Mouse (Mus musculus): ENCODE results near the gene U2af1. TPM values are rescaled to one million over a fixed set of nuclear protein-coding genes. Genes with fewer than 3 reads are reported as not detected.

Gene U2af1
- total and polyA plus RNA-seq, 3 experiments: 211 to 928 (median 498) TPM

DNA sequence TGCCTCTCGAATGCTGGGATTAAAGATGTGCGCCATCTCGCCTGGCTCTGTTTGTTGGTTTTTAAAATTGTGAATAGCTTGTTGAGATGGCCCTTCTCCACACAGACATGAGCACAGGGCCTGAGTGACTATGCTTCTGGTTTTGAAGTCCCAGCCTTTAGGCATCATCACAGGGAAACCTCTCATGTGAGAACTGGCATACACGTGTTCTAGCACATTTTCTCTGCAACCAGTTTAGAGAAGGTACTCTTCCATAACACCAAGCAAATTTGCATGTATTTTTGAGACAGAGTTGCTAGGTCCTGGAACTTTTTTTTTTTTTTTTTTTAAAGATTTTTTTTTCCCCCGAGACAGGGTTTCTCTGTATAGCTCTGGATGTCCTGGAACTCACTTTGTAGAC, 2.0 kb downstream of the U2af1 start:
- H3K36me3 ChIP-seq (ENCODE audit: control insufficient read depth in 1 of 2, insufficient read depth in 2 of 2, low read length in 2 of 2): peaks cover 16 to 28% of the 10 kb centered on the region in 2 experiments
- peak overlapping the region; percentile 32 for H3K9ac ChIP-seq (ENCODE audit: control insufficient read depth, low read depth, low read length, poor library complexity, severe bottlenecking)
- peaks cover 37% of the 10 kb centered on the region for H3K79me2 ChIP-seq (ENCODE audit: control insufficient read depth, insufficient read depth, low read length, poor library complexity)
- no peak overlapping the region for H3K27ac ChIP-seq (ENCODE audit: control insufficient read depth, low read depth, low read length)
- no peak overlapping the region for H3K4me3 ChIP-seq (ENCODE audit: control insufficient read depth in 1 of 2, insufficient read depth in 1 of 2, low read depth in 2 of 2, low read length in 2 of 2)
- no peak for DNase-seq (ENCODE audit: low read depth, low spot score)
- H3K4me1 ChIP-seq (ENCODE audit: control insufficient read depth in 1 of 2, insufficient read depth in 2 of 2, low read length in 2 of 2): peaks cover 0 to 7% of the 10 kb centered on the region in 2 experiments; a peak in 3 of 4 replicates
- H3K9me3 ChIP-seq (replicated peaks; ENCODE audit: insufficient read depth, low read length): no peaks in the 10 kb centered on the region
- TF ChIP-seq POLR2A (IDR thresholded peaks at IDR 0.05; ENCODE audit: control insufficient read depth in 1 of 2, insufficient read depth in 1 of 2, low read depth in 1 of 2, low read length in 2 of 2, poor library complexity in 1 of 2) (no peak; a peak in 1 of 4 replicates), GATA1 (IDR thresholded peaks at IDR 0.05; ENCODE audit: low read depth, low read length) (no peak), CHD1 (IDR thresholded peaks at IDR 0.05; ENCODE audit: low read depth, low read length) (no peak), GABPA (IDR thresholded peaks at IDR 0.05; ENCODE audit: low read depth, low read length) (no peak), MAZ (IDR thresholded peaks at IDR 0.05; ENCODE audit: low read depth, low read length) (no peak), ELF1 (IDR thresholded peaks at IDR 0.05; ENCODE audit: low read depth, low read length) (no peak), E2F4 (IDR thresholded peaks at IDR 0.05; ENCODE audit: borderline replicate concordance, low read depth, low read length) (no peak), USF2 (IDR thresholded peaks at IDR 0.05; ENCODE audit: borderline replicate concordance in 1 of 2, insufficient read depth in 1 of 2, low read depth in 1 of 2, low read length in 2 of 2) (no peak), HCFC1 (IDR thresholded peaks at IDR 0.05; ENCODE audit: low read depth, low read length) (no peak), TBP (IDR thresholded peaks at IDR 0.05; ENCODE audit: low read depth, low read length) (no peak), RAD21 (IDR thresholded peaks at IDR 0.05; ENCODE audit: low read depth, low read length) (no peak), ETS1 (IDR thresholded peaks at IDR 0.05; ENCODE audit: low read depth, low read length) (no peak), CTCF (IDR thresholded peaks at IDR 0.05 in 2 of 3, conservative IDR thresholded peaks at IDR 0.05 in 1 of 3; ENCODE audit: control insufficient read depth in 1 of 3, insufficient read depth in 1 of 3, low read depth in 2 of 3, low read length in 3 of 3, poor library complexity in 1 of 3, severe bottlenecking in 1 of 3) (no peak), TCF12 (IDR thresholded peaks at IDR 0.05; ENCODE audit: low read depth, low read length) (no peak), KAT2A (conservative IDR thresholded peaks at IDR 0.05; ENCODE audit: low read depth, low read length) (no peak), ZC3H11A (IDR thresholded peaks at IDR 0.05; ENCODE audit: low read depth, low read length) (no peak), RCOR1 (IDR thresholded peaks at IDR 0.05; ENCODE audit: low read depth, low read length) (no peak), JUND (IDR thresholded peaks at IDR 0.05; ENCODE audit: low read depth, low read length) (no peak), POLR2AphosphoS5 (IDR thresholded peaks at IDR 0.05; ENCODE audit: borderline replicate concordance, low read depth, low read length) (no peak)
- no peaks in the 10 kb centered on the region for H3K27me3 ChIP-seq (ENCODE audit: control insufficient read depth in 1 of 2, insufficient read depth in 2 of 2, low read length in 2 of 2)

DNA sequence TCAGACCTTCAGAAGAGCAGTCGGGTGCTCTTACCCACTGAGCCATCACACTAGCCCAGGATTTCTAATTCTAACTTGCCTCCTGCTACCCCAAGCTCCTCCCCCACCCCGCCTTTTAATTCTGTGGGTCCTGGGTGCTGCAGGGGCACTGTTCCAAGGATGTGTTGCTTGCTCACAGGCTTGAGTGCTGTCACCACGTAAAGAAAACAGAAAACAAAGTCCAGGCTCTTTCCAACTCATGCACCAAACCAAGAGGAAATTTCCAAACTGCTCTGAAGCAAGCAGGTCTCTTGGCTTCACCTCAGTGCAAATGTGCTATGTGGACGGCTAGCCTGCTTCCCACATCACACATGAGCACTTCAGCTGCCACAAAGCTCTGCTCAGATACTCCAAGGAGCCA, 3.3 kb downstream of the U2af1 start:
- Histone ChIP-seq H3K27ac (ENCODE audit: control insufficient read depth, low read depth, low read length) (no peak overlapping the region), H3K79me2 (ENCODE audit: control insufficient read depth, insufficient read depth, low read length, poor library complexity) (peaks cover 37% of the 10 kb centered on the region), H3K9ac (ENCODE audit: control insufficient read depth, low read depth, low read length, poor library complexity, severe bottlenecking) (no peak overlapping the region), H3K36me3 (ENCODE audit: control insufficient read depth in 1 of 2, insufficient read depth in 2 of 2, low read length in 2 of 2) (peaks cover 16 to 37% of the 10 kb centered on the region in 2 experiments), H3K4me3 (ENCODE audit: control insufficient read depth in 1 of 2, insufficient read depth in 1 of 2, low read depth in 2 of 2, low read length in 2 of 2) (no peak overlapping the region), H3K4me1 (ENCODE audit: control insufficient read depth in 1 of 2, insufficient read depth in 2 of 2, low read length in 2 of 2) (peaks cover 0 to 7% of the 10 kb centered on the region in 2 experiments; a peak in 3 of 4 replicates), H3K9me3 (replicated peaks; ENCODE audit: insufficient read depth, low read length) (no peaks in the 10 kb centered on the region), H3K27me3 (ENCODE audit: control insufficient read depth in 1 of 2, insufficient read depth in 2 of 2, low read length in 2 of 2) (no peaks in the 10 kb centered on the region)
- DNase-seq (ENCODE audit: low read depth, low spot score): no peak
- TF ChIP-seq E2F4 (IDR thresholded peaks at IDR 0.05; ENCODE audit: borderline replicate concordance, low read depth, low read length): no peak
- no peak for TF ChIP-seq RAD21 (IDR thresholded peaks at IDR 0.05; ENCODE audit: low read depth, low read length)
- TF ChIP-seq TAL1 (IDR thresholded peaks at IDR 0.05; ENCODE audit: low read length): no peak
- TF ChIP-seq SMC3 (IDR thresholded peaks at IDR 0.05; ENCODE audit: low read depth, low read length): no peak
- TF ChIP-seq RCOR1 (IDR thresholded peaks at IDR 0.05; ENCODE audit: low read depth, low read length): no peak
- TF ChIP-seq NELFE (IDR thresholded peaks at IDR 0.05; ENCODE audit: low read depth, low read length): no peak
- no peak for TF ChIP-seq UBTF (IDR thresholded peaks at IDR 0.05; ENCODE audit: borderline replicate concordance, insufficient read depth, low read depth, low read length)
- no peak for TF ChIP-seq CHD2 (IDR thresholded peaks at IDR 0.05; ENCODE audit: low read length)
- no peak for TF ChIP-seq EP300 (IDR thresholded peaks at IDR 0.05; ENCODE audit: low read depth in 1 of 2, low read length in 2 of 2)
- TF ChIP-seq MYB (IDR thresholded peaks at IDR 0.05; ENCODE audit: low read depth, low read length): no peak

All from MEL (cell line).